Mouse (Mus musculus) bone marrow macrophage, adult 2 months (primary cell): ENCODE data around the gene Spata2.

ENCODE experiments used
- CTCF ChIP-seq: IDR thresholded peaks from 2 replicates; pipeline ENCODE4 v1.5.1; 2012; ENCODE audit warnings: low read depth, mild to moderate bottlenecking, low read length, moderate library complexity
- POLR2A ChIP-seq: IDR thresholded peaks from 2 replicates; pipeline ENCODE4 v1.6.1; 2012; ENCODE audit warnings: mild to moderate bottlenecking, low read depth, low read length, borderline replicate concordance

DNA sequence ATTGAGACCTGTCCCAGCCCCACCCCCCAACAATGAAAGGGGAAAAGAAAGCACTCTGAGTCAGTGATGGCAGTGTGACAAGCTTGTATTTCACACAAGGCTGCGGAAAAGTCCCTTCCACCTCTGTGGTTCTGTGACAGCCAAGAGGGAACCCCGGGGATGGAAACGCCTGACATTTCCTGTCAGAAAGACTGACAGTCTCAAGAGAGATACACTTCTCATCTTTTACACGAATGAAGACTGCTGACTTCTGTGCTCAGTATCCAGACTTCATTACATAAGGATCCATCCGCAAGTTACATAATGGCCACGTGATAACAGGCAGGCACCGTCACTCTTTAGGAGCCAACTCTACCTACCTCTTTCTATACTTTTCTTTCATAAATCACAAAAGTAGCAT is 3.8 kb upstream of the Spata2 start:
- no peak for TF ChIP-seq CTCF
- no peak for TF ChIP-seq POLR2A
